Mouse (Mus musculus) adrenal gland, adult 18-20 months (tissue): ENCODE measurements at regions not wholly inside any gene's neighbourhood (a gene's known extent, or its start where the extent isn't known, plus 50 kb on each side); places are given as distances from the start of the nearest gene placed in this dataset.

ENCODE experiments used
- DNase-seq, 2 experiments: peaks; one replicate each; pipeline ENCODE4 v3.0.0; 2021 to 2022; ENCODE audit warnings: low spot score in 2 of 2

DNA sequence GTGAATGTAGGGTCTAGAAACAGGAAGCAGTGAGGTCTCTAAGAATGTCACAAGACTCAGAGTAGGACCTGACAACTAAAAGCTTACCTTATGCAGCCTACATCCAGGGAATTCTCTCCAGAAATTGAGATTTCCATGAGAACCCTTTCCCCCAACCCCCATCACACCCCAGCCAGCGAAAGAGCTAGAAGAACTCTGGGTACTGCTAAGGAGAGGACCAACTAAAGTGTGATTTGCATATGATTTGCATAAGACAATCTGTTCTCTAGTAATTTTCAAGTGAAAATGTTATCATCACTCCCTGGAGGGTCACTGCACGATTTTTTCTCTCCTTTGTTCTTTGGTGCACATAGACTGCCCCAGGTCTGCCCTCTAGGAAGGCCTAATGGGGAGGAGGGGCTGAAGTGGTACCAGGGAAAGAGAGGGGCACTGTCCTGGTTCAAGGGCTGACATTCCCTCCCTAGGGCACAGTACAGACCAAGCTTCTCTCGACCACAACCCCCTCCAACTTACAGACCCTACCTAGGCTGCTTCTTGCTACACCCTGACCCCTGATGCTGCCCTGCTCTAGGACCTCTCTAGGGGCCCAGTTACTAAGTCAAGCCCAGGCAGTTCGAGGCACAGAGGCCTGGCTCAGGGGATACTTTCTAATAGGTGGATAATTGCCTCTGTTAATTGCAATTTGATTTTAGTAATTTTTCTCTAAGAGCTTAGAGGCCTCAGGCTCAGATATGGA lies 77.4 kb upstream of the Pja1 start:
- DNase-seq, result no peak

DNA sequence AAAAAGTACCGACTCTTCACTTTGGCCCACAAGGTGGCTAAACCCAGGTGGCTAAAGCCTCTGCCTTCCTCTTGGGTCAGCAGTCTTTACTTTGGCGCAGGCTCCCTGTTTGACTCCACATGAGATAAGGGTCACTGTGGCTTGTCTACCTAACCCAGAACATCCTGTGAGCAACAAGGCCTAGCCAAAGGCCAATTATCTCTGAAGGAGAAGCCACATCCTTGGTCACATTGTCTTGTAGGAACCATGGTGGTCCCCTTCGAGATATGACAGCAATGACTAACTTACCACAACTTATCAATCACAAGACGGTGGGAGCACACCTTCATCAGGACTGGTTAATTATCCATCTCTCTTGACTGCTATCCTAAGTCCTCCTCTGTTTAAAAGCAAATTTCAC lies 73.3 kb upstream of the Pja1 start:
- DNase-seq, result no peak

DNA sequence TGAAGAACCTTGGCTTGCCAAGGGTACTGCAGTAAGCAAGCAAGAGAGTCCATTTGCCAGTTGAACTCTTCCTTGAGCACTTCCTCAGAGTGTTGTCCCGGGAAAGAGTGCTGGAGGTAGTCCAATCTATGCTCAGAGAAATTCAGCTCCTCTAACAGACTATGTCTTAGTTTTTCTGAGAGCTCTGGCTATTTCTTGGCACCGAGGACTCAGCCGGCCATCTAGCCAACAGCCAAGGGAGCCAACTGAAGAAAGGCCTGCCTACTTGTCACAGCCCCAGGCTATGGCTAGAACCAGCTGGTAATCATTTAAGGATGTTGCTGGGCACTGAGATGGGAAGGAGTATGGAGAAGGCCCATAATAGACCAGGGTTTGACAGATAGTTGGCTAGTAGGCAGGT lies 70.8 kb upstream of the Pja1 start:
- DNase-seq, result no peak

DNA sequence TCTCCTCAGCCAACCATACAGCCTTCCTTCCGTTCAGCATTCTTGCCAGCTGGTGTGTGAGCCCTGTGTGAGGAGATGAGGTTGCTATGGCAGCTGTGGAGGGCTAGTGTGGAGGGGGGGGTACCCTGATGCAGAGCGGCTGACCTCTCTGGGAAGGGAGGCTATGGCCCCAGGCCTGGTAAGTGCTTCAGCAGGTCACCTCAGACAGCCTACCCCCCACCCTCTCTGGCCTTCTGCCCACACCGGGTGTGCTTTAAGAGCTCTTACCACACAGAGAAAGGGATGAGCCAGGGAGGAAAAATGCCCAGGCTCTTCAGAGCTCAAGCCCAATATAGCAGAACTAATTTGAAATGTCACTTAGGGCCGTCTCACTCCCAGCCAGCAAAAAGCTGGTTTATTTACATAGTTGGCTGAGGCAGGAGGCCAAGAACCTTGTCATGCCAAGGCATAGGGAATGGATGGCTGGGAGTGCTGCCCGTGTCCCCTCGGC lies 69.1 kb upstream of the Pja1 start:
- no peak for DNase-seq

DNA sequence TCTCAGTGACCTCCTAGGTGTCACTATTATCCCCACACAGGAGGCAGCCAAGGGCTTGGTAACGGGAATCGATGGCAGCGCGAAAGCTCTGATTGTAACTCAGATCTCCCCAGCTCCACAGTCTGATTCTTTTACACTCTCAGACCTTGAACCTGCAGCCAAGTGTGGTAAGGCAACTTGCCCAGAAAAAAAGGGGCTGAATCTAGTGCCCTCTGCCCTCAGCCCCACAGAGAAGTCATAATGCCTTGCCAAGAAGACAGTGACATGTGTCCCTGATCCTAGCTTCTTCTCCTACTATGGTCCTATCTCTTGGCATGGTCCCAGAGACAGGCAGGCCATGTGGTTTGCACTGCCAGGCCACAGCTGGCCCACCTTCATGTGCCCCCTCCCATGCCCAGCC lies 68.6 kb upstream of the Pja1 start:
- no peak for DNase-seq

DNA sequence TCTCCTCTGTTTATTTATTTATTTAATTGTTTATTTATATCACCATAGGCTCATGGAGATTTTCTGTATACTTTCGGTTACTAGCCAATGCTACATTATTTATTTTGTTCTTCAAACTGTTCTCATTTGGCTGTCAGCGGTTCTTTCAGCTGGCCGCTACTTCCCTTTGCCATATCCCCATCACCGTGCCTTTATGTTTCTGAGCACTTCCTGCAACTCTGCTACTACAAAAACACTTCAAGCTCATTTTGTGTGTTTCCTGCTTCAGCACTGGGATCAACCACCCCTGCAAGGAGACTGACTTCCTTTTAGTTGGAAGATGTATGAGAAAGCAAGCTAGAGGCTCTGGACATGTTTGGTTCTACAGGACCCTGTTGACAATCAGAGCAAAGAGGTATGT lies 66.7 kb upstream of the Pja1 start:
- no peak for DNase-seq

DNA sequence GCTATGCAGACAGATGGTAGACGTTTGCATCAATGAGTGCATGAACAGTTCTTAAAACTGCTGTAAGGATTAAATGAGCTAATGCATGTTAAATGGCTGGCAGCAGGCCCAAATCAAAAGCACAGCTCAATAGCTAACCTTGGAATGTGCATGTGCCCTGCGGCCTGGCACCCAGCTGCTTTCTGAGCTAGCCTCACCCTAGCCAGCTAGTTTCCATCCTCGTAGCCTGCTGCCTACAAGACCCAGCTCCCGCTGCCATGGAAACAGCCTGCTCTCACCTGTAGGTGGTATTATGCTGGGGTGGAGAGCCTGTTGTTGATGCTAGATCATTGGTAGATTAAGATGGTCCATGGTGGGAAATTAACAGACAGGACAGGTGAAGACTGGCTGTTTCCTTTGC lies 63.8 kb upstream of the Pja1 start:
- no peak for DNase-seq

DNA sequence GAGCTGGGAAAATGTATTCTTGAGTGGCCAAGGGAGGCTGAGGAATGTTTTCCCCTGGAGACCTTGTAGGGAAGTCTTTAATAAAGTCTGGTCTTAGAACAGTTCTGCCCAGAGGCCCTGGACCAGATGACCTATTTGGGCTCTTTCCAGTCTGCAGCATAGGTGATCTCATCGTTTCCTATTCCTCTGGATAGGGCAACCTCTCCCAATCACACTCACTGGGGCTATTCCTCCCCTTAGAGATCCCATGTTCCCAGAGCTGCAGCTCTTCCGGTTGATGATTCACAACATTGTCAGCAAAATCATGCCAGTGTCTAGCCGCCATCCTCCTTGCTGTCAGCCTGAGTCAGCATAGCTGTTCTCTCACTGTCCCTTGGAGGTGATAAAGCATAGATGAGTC lies 60.1 kb upstream of the Pja1 start:
- no peak for DNase-seq

DNA sequence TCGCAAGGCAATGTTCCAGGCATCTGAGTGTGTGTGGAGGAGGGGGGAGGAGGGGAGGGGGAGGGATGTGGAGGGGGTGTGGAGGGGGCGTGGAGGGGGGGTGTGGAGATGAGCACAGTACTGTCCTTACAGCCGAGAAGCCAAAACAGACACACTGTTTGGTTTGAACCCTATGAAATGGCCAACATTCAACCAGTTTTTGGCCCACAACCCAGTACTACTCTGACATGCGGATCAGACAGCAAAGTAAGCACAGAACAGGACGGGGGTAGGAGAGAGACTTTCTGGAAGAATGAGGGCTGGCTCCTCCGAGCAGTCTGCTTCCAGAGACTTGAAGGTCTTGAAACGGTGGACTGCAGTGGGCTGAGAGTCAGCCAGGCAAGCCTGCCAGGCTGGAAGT lies 59.4 kb upstream of the Pja1 start:
- no peak for DNase-seq

DNA sequence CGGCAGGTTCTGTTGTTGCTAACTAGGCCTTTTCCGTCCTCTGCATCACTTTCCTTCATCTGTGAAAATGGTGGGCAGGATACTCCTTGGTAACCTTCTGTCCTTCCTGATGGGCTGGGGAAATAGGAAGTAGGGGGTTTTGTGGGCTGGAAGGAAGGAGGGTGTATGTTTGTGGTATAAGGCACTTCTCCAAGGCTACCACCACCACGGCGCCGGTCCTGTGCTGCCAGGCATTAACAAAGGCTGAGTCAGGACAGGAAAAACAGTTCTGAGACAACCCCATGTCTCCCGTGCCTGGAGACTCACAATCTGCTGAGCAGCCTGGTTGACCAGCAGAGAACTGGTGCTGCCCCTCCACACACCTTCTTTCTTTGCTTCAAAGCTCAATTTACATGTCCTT lies 52.2 kb upstream of the Pja1 start:
- no peak for DNase-seq

DNA sequence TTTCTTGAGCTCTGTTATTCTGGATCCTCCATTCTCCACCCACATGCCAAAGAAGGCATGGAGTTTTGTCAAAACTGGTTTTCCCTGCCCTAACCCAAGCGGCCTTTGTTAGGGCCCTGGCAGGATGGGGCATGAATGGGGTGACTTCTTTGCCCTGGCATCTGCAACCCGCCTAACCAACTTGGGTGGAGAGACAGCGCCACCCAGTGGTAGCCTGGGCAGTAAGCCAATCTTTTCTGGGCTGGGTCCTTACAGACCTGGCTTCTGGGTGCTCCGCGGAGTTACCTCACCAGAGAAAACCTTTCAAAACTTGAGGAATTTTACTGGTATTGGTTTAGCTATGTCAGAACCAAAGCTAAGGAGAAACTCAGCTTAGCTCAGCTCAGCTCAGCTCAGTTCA lies 51.8 kb upstream of the Pja1 start:
- peak; percentile 66 to 77 for DNase-seq

DNA sequence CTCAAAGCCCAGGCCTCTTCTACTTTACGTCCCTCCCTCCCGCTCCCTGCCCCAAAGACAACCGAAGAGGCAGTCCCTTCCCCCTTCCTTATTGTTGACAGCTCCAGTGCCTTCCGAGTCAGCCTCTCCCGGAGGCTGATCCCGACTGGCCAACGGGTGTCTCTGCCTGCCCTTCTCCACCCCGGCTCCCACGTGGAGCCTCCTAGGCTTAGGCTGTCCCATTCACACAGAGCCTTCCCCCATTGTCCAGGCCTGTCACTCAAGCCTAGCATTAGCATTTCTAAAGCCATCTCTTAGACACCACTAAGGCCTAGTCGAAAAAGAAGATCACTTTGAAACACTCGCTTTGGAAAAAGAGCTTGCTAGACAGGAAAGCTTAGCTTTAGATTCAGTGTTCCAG lies 51.2 kb upstream of the Pja1 start:
- DNase-seq, result no peak

DNA sequence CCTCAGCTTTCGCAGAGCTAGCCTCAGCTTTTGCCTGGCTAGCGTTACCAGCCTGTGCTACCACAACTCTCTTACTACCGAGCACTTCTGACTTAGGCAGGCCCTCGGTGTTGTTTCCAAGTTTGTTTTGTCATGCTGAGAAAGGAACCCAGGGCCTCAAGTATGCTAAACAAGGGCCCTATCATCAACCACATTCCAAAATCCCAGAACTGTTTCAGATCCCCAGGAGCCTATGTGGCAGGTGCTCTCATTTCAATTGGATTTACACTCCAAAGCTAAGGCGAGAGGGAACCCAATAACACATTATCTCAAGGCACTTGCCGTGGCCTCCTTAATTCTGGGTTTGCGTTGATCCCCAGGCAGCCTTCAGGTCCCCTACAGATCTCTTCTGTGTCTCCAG lies 50.8 kb upstream of the Pja1 start:
- no peak for DNase-seq
